Mouse (Mus musculus) layer of hippocampus, adult 2 months (tissue): ENCODE data around the gene Srrm1. TPM values are rescaled to one million over a fixed set of nuclear protein-coding genes. Genes with fewer than 3 reads are reported as not detected.
"Not testable (repeated sequence)": the region's sequence is repeated elsewhere in the genome, so short reads cannot be mapped to it uniquely, and the experiment has no call there.

Experiments used
- DNase-seq, 2 experiments: peaks; one replicate each; pipeline ENCODE4 v3.0.0; 2022; ENCODE audit warnings: low spot score in 2 of 2
- H3K27ac ChIP-seq: fragments of 200-600 bp; 2 replicates; pipeline ENCODE4 v1.8.1; 2022
- H3K4me3 ChIP-seq: fragments of 200-600 bp; 2 replicates; pipeline ENCODE4 v1.8.1; 2022; ENCODE audit warnings: mild to moderate bottlenecking
- CTCF ChIP-seq: fragments of 200-600 bp; conservative IDR thresholded peaks from 2 replicates; pipeline ENCODE4 v1.8.1; 2022; ENCODE audit warnings: antibody characterized with exemption, mild to moderate bottlenecking, moderate library complexity
- total RNA-seq, 2 experiments: library from RNA; stranded (reverse); gene quantifications; 2 replicates each; pipeline ENCODE4 v1.2.3; 2021

Srrm1 gene
- total RNA-seq, 2 experiments from 2014 or later, result 136 to 153 TPM

GRCm38 (mm10) chr4:135375444-135375843, 22.3 kb upstream of the Srrm1 start:
- no peak for DNase-seq
- peak; percentile 57 for TF ChIP-seq CTCF
- H3K27ac ChIP-seq, result no peak overlapping the region
- no peak overlapping the region for H3K4me3 ChIP-seq

- Histone ChIP-seq H3K4me3 (no peak overlapping the region), H3K27ac (no peak overlapping the region)
- TF ChIP-seq CTCF, result peak; percentile 33
- DNase-seq, result no peak
Observed at GRCm38 (mm10) chr4:135373299-135373698, 20.2 kb upstream of the Srrm1 start.

GRCm38 (mm10) chr4:135370372-135370771, 17.3 kb upstream of the Srrm1 start:
- H3K4me3 ChIP-seq, result no peak overlapping the region

GRCm38 (mm10) chr4:135362828-135363227, 9.7 kb upstream of the Srrm1 start:
- Histone ChIP-seq H3K27ac (peak overlapping the region; percentile 36; the same call in 1 of the 2 replicates), H3K4me3 (no peak overlapping the region)
- TF ChIP-seq CTCF, result no peak
- peak in 1 of 2 experiments; percentile 25 for DNase-seq

More at GRCm38 (mm10) chr4:135370372-135370771, 17.3 kb upstream of the Srrm1 start:
- no peak for DNase-seq
- no peak for TF ChIP-seq CTCF
- no peak overlapping the region for H3K27ac ChIP-seq

GRCm38 (mm10) chr4:135361722-135362121, 8.6 kb upstream of the Srrm1 start:
- no peak for DNase-seq
- no peak for TF ChIP-seq CTCF
- H3K27ac ChIP-seq, result no peak overlapping the region
- no peak overlapping the region for H3K4me3 ChIP-seq

- DNase-seq, result peak in 1 of 2 experiments; percentile 46
- TF ChIP-seq CTCF, result peak; percentile 81
- Histone ChIP-seq H3K4me3 (no peak overlapping the region), H3K27ac (no peak overlapping the region)
Observed at GRCm38 (mm10) chr4:135358736-135359135, 5.6 kb upstream of the Srrm1 start.

- no peak overlapping the region for H3K4me3 ChIP-seq
- no peak for DNase-seq
- H3K27ac ChIP-seq, result no peak overlapping the region
- TF ChIP-seq CTCF, result no peak
Observed at GRCm38 (mm10) chr4:135357221-135357920, 4.2 kb upstream of the Srrm1 start.

GRCm38 (mm10) chr4:135355886-135356550, 2.9 kb upstream of the Srrm1 start:
- TF ChIP-seq CTCF, result no peak
- DNase-seq, result no peak
- Histone ChIP-seq H3K27ac (no peak overlapping the region), H3K4me3 (no peak overlapping the region)

GRCm38 (mm10) chr4:135354751-135355150, 1.6 kb upstream of the Srrm1 start:
- not testable (repeated sequence) for DNase-seq, H3K27ac ChIP-seq

GRCm38 (mm10) chr4:135353794-135354450, 801 bp upstream of the Srrm1 start:
- no peak for TF ChIP-seq CTCF
- H3K4me3 ChIP-seq, result peak overlapping the region; percentile 78
- DNase-seq, result no peak
- H3K27ac ChIP-seq, result peak overlapping the region; percentile 95

More at GRCm38 (mm10) chr4:135354751-135355150, 1.6 kb upstream of the Srrm1 start:
- not testable (repeated sequence) for H3K4me3 ChIP-seq

GRCm38 (mm10) chr4:135352326-135353065, 625 bp downstream of the Srrm1 start:
- DNase-seq, result no peak
- peak overlapping the region; percentile 96 for H3K27ac ChIP-seq
- H3K4me3 ChIP-seq, result peak overlapping the region; percentile 88
- TF ChIP-seq CTCF, result no peak

- TF ChIP-seq CTCF, result no peak
- H3K4me3 ChIP-seq, result no peak overlapping the region
- no peak overlapping the region for H3K27ac ChIP-seq
- DNase-seq, result no peak
Observed at GRCm38 (mm10) chr4:135337376-135337942, 15.7 kb downstream of the Srrm1 start.

- no peak for DNase-seq
- H3K27ac ChIP-seq, result no peak overlapping the region
- TF ChIP-seq CTCF, result no peak
- H3K4me3 ChIP-seq, result no peak overlapping the region
Observed at GRCm38 (mm10) chr4:135336023-135336357, 17.1 kb downstream of the Srrm1 start.
